Mouse (Mus musculus) heart, embryonic 11.5 days (tissue): Measurements from ENCODE around the gene Dab1. TPM values are rescaled to one million over a fixed set of nuclear protein-coding genes. Genes with fewer than 3 reads are reported as not detected.

Experiments
- ATAC-seq: fragments of 200-750 bp; cut with Nextera tagmentation; replicated peaks from 2 replicates; pipeline ENCODE4 v1.8.0; 2017; ENCODE audit warnings: moderate library complexity; ENCODE audit not compliant: insufficient number of reproducible peaks, low FRiP score, low TSS enrichment
- H3K27ac ChIP-seq: fragments of 300-500 bp; sonication (generic); 2 replicates; pipeline ENCODE4 v1.5.1; 2014; ENCODE audit warnings: mild to moderate bottlenecking, low read depth, low read length
- H3K27me3 ChIP-seq: fragments of 300-500 bp; sonication (generic); 2 replicates; pipeline ENCODE4 v1.6.1; 2014; ENCODE audit warnings: mild to moderate bottlenecking, low read length, mixed read lengths; ENCODE audit not compliant: control insufficient read depth, insufficient read depth
- H3K36me3 ChIP-seq: fragments of 300-500 bp; sonication (generic); 2 replicates; pipeline ENCODE4 v1.6.1; 2014; ENCODE audit warnings: mild to moderate bottlenecking, low read length, moderate library complexity, mixed read lengths; ENCODE audit not compliant: control insufficient read depth, insufficient read depth
- H3K4me1 ChIP-seq: fragments of 300-500 bp; sonication (generic); 2 replicates; pipeline ENCODE4 v1.6.1; 2014; ENCODE audit warnings: low read length; ENCODE audit not compliant: control insufficient read depth, insufficient read depth
- H3K4me2 ChIP-seq: fragments of 300-500 bp; sonication (generic); 2 replicates; pipeline ENCODE4 v1.6.1; 2014; ENCODE audit warnings: mild to moderate bottlenecking, moderate library complexity
- H3K4me3 ChIP-seq: fragments of 300-500 bp; sonication (generic); 2 replicates; pipeline ENCODE4 v1.5.1; 2014; ENCODE audit warnings: low read depth, low read length
- H3K9ac ChIP-seq: fragments of 300-500 bp; sonication (generic); 2 replicates; pipeline ENCODE4 v1.6.1; 2014; ENCODE audit warnings: mild to moderate bottlenecking, low read depth, low read length, moderate library complexity
- H3K9me3 ChIP-seq: fragments of 300-500 bp; sonication (generic); replicated peaks from 2 replicates; pipeline ENCODE4 v1.6.1; 2016; ENCODE audit warnings: low read length; ENCODE audit not compliant: control insufficient read depth
- WGBS: fragments of 180-500 bp; shearing (Covaris S2); extraction: QIAGEN DNeasy Blood & Tissue Kit; methylation state at CpG from one replicate; pipeline ENCODE4 v1.1.7; 2014; ENCODE audit not compliant: insufficient replicate concordance; 5-methylcytosine and 5-hydroxymethylcytosine counted together
- polyA plus RNA-seq: library from polyadenylated mRNA; unstranded; fragments of >200 nt; fragmentation: Nextera tagmentation; extraction: Ambion mirVana; gene quantifications from 2 replicates; pipeline ENCODE4 v1.2.1, GENCODE M21; 2014

The Dab1 gene
- polyA plus RNA-seq, 1 experiment from 2014 or later: 1.9 TPM

DNA sequence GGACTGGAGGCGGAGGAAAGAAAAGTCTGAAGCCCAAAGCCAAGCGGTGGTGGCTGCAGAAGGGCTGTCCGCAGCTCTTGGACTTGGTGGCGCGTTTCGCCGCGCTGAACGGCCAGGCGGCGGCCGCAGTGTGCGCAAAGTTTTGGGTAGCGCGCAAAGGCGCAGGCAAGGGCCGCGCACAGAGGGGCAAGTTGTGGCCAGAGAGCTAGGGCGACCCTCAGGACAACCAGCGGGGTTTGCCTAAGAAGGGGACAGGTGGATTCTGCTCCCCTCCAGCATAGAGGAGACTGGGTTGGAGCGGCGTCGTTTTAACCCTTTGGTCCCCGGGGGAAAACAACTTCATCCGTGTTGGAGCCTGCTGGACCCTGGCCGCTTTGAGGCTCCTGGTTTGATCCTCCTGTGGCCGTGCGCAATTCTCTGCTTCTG, 800 bp downstream of the Dab1 start:
- Histone ChIP-seq H3K27ac (no peak overlapping the region), H3K4me1 (peaks cover 4% of the 10 kb centered on the region; the same call in 1 of the 2 replicates), H3K36me3 (no peaks in the 10 kb centered on the region), H3K4me2 (peak overlapping the region; percentile 78), H3K27me3 (peaks cover 54% of the 10 kb centered on the region), H3K9me3 (no peaks in the 10 kb centered on the region), H3K9ac (no peak overlapping the region), H3K4me3 (peak overlapping the region; percentile 44)
- ATAC-seq: no peak
- WGBS: 1% methylated on average over 28 of the region's 28 CpGs

DNA sequence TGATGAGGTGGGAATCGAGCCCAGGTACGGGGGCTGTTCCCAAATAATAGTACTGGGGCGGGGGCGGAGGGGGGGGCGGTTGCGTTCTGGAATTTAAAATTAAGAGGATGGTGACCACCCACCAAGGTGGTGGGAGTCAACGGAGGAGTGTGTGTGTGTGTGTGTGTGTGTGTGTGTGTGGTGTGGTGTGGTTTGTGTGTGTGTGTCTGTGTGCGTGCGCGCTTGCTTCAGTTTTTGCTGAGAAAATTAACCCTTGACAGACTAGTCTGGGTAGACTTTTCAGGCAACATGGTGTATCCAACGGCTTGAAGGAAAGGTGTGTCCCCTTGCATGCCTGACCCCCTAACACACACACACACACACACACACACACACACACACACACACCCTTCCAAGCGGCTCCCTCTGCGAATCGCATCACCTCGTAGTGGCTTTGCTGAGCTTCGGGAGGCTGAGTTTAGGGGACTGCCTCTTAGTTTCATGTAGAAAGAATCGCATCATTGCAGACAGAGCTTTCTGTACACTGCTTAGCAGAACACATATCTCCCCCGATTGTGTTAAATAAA, 1.5 kb downstream of the Dab1 start:
- H3K4me3 ChIP-seq: peak overlapping the region; percentile 44; the same call in 1 of the 2 replicates
- H3K9me3 ChIP-seq: no peaks in the 10 kb centered on the region
- ATAC-seq: no peak
- no peak overlapping the region for H3K27ac ChIP-seq
- 22% methylated on average over 18 of the region's 18 CpGs for WGBS
- no peaks in the 10 kb centered on the region for H3K36me3 ChIP-seq
- peak overlapping the region; percentile 78; the same call in 1 of the 2 replicates for H3K4me2 ChIP-seq
- H3K9ac ChIP-seq: no peak overlapping the region
- peaks cover 54% of the 10 kb centered on the region for H3K27me3 ChIP-seq
- peaks cover 4% of the 10 kb centered on the region; the same call in 1 of the 2 replicates for H3K4me1 ChIP-seq

DNA sequence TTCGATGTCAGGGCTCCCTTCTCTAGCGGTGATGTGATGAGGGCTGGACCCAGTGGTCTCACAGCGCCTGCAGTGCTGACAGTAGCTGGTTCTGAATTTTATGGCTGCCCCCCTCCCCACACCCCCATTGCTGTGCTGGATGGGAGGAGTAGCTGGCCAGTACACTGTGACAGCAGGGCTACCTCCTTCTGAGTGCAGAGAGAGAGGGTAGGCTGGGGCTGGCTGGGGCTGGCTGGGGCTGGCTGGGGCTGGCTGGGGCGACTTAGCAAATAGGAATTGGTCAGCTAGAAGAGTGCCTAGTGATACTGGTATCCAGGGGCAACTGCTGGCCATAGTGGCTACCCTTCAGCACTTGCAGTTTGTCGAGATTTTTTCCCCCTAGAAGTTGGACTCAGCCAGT, 2.4 kb downstream of the Dab1 start:
- Histone ChIP-seq H3K9ac (no peak overlapping the region), H3K9me3 (no peaks in the 10 kb centered on the region), H3K27ac (no peak overlapping the region), H3K4me3 (no peak overlapping the region), H3K4me1 (peaks cover 4% of the 10 kb centered on the region; the same call in 1 of the 2 replicates), H3K36me3 (no peaks in the 10 kb centered on the region), H3K27me3 (peaks cover 54% of the 10 kb centered on the region), H3K4me2 (no peak overlapping the region)
- no peak for ATAC-seq
- 35% methylated on average over 5 of the region's 5 CpGs for WGBS

DNA sequence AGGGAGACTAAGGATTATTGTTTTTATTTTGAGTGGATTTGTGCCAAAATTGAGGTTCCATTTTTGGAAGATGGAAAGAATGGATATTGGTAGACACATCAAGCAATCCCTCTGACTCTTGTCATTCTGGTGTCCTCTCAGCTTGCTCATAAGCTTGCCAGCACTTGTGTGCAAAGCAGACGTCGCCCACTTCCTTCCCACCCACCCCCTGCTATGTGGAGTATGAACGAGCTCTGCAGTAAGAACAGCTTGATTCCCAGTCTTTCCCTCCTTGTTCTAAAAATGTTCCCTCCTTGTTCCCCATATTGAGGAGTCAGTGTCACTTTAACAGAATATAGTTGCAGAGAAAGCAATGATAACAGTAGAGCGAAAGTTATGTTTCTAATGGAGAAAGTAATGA, 11.0 kb downstream of the Dab1 start:
- Histone ChIP-seq H3K4me1 (no peaks in the 10 kb centered on the region), H3K9ac (no peak overlapping the region), H3K27me3 (peaks cover 4% of the 10 kb centered on the region; the same call in 1 of the 2 replicates), H3K27ac (no peak overlapping the region), H3K36me3 (no peaks in the 10 kb centered on the region), H3K4me2 (no peak overlapping the region), H3K4me3 (no peak overlapping the region), H3K9me3 (no peaks in the 10 kb centered on the region)
- no peak for ATAC-seq
- 65% methylated on average over 4 of the region's 4 CpGs for WGBS

DNA sequence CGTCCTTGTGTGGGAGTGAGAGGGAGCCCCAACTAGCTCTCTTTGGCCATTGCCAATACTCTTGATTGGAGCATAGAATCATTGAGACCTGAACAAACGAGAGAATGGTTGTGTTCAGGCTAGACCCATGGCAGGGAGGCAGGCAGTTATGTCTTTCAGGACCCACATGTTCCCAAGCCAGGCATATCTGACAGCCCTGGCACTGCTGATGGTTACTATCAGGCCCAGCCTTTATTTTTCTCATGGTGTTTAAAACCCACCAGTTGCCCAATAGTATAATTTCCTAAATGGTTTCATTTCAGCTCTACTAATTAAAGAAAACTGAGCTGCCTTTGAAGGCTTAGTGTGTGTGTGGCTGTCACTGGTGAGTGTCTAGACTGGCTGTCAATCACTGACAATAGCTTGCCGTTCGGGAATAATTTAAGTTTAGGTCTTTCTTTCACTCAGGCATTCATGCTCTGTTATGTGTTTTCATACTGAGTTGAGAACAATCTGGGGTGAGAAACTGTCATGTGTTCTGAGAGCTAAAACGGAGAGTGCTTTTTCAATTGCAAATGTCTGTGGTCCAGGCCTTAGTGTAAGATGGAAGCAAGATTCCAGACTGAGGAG, 17.1 kb downstream of the Dab1 start:
- Histone ChIP-seq H3K9ac (no peak overlapping the region), H3K27ac (no peak overlapping the region), H3K36me3 (no peaks in the 10 kb centered on the region), H3K4me3 (no peak overlapping the region), H3K4me1 (no peaks in the 10 kb centered on the region), H3K27me3 (peaks cover 4% of the 10 kb centered on the region; the same call in 1 of the 2 replicates), H3K4me2 (no peak overlapping the region), H3K9me3 (no peaks in the 10 kb centered on the region)
- 69% methylated on average over 5 of the region's 5 CpGs for WGBS
- no peak for ATAC-seq

DNA sequence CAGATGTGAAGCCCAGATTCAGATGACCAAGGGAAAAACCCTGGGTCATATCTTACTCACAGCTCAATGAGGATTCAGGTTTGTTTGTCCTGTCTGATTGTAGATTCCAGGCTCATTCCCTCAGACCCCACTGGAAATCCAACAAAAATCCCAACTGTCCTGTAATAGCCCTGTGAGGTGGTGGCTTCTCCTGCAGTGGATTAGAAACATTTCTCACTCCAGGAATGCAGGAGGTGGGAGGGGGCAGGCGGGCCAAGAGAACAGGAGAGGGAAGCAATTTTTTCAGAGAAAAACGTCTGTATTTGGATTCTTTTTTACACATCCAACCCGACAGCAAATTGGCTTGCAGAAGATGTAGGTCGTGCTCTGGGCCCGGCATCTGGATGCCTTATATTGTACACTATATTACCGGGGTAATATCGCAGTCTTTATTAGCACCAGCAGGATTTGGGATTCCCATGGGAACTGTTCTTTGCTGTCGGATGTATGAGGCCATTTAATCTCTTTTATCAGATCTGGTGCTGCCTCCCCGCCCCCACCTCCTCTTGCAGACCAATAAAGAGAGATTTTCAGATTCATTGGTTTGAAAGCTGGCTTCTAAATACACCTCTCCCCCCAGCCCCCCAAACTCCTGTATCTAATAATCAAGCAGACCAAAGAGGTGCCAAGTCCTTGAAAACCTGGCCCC, 29.2 kb downstream of the Dab1 start:
- Histone ChIP-seq H3K9me3 (no peaks in the 10 kb centered on the region), H3K27me3 (no peaks in the 10 kb centered on the region), H3K27ac (no peak overlapping the region), H3K4me3 (no peak overlapping the region), H3K4me1 (no peaks in the 10 kb centered on the region), H3K4me2 (no peak overlapping the region), H3K36me3 (no peaks in the 10 kb centered on the region), H3K9ac (no peak overlapping the region)
- ATAC-seq: no peak
- 57% methylated on average over 9 of the region's 9 CpGs for WGBS

DNA sequence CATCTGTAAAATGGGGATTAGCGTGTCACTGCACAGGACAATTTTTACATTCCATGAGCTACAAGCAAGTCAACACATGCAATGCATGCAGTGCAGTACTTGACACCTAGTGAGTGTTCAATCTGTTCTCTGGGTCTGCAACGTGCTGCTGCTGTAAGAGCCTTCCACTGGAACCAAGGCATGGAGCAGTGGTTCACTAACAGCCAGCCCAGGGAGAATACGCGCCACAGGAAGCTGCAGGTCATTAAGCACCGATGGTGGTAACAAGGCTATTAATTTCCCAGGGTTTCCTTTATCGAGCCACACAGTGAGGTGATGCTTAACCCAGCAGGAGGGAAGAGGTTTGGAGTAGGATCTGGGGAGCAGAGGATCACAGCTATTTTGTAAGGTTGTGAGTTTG, 36.6 kb downstream of the Dab1 start:
- Histone ChIP-seq H3K4me2 (no peak overlapping the region), H3K9me3 (no peaks in the 10 kb centered on the region), H3K36me3 (no peaks in the 10 kb centered on the region), H3K4me3 (no peak overlapping the region), H3K27ac (no peak overlapping the region), H3K9ac (no peak overlapping the region), H3K4me1 (no peaks in the 10 kb centered on the region), H3K27me3 (peaks cover 5% of the 10 kb centered on the region)
- no peak for ATAC-seq
- WGBS: 29% methylated on average over 6 of the region's 6 CpGs

DNA sequence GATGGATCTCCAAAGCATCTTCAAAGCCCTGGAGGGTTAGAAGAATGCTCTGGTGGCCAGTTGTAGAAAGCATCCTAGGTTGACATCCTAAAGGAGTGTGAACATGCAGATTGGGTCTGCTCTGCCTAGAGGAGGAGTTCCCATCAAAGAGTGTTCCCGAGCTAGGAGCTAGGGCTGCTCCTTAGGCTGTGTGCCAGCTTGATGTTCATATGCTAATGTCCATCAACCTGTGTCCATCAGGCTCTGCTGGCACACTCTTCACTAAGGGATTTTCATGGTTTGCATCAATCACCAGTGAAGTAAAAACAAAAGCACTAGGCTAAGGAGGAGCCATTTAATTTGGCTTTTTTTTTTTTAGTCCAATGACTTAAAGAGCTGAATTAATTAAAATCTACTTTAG, 42.2 kb downstream of the Dab1 start:
- Histone ChIP-seq H3K4me3 (no peak overlapping the region), H3K4me1 (no peaks in the 10 kb centered on the region), H3K9me3 (no peaks in the 10 kb centered on the region), H3K27me3 (no peaks in the 10 kb centered on the region; the same call in 1 of the 2 replicates), H3K27ac (no peak overlapping the region), H3K4me2 (no peak overlapping the region), H3K36me3 (no peaks in the 10 kb centered on the region), H3K9ac (no peak overlapping the region)
- WGBS: 61% methylated on average over 1 of the region's 1 CpGs
- ATAC-seq: no peak
